Mouse (Mus musculus) forebrain, embryonic 14.5 days (tissue): Measurements from ENCODE around the gene Psmc5. TPM values are rescaled to one million over a fixed set of nuclear protein-coding genes. Genes with fewer than 3 reads are reported as not detected.

ENCODE experiments used
- ATAC-seq: fragments of 200-750 bp; cut with Nextera tagmentation; 2 replicates; pipeline ENCODE4 v1.8.0; 2017; ENCODE audit warnings: mild to moderate bottlenecking, moderate library complexity
- DNase-seq: peaks from one replicate; pipeline ENCODE4 v3.0.0-alpha.2; 2015; ENCODE audit warnings: low spot score
- H3K27ac ChIP-seq: fragments of 300-500 bp; sonication (generic); 2 replicates; pipeline ENCODE4 v1.5.1; 2014; ENCODE audit warnings: low read depth, mild to moderate bottlenecking, control low read depth, low read length, moderate library complexity
- H3K27me3 ChIP-seq: fragments of 300-500 bp; sonication (generic); replicated peaks from 2 replicates; pipeline ENCODE4 v1.6.1; 2014; ENCODE audit warnings: low read length, control low read depth, mixed read lengths; ENCODE audit not compliant: control insufficient read depth, insufficient read depth
- H3K36me3 ChIP-seq: fragments of 300-500 bp; sonication (generic); 2 replicates; pipeline ENCODE4 v1.6.1; 2014; ENCODE audit warnings: low read length, control low read depth; ENCODE audit not compliant: control insufficient read depth, insufficient read depth
- H3K4me1 ChIP-seq: fragments of 300-500 bp; sonication (generic); 2 replicates; pipeline ENCODE4 v1.6.1; 2014; ENCODE audit warnings: antibody characterized with exemption, low read length, control low read depth; ENCODE audit not compliant: control insufficient read depth, insufficient read depth
- H3K4me2 ChIP-seq: fragments of 300-500 bp; sonication (generic); 2 replicates; pipeline ENCODE4 v1.6.1; 2014; ENCODE audit warnings: mild to moderate bottlenecking, control low read depth, low read length
- H3K4me3 ChIP-seq: fragments of 300-500 bp; sonication (generic); 2 replicates; pipeline ENCODE4 v1.5.1; 2014; ENCODE audit warnings: low read depth, low read length, control low read depth
- H3K9ac ChIP-seq: fragments of 300-500 bp; sonication (generic); 2 replicates; pipeline ENCODE4 v1.6.1; 2014; ENCODE audit warnings: mild to moderate bottlenecking, low read length, control low read depth, moderate library complexity
- H3K9me3 ChIP-seq: fragments of 300-500 bp; sonication (generic); replicated peaks from 2 replicates; pipeline ENCODE4 v1.6.1; 2016; ENCODE audit warnings: low read length, control low read depth, mixed read lengths; ENCODE audit not compliant: control insufficient read depth
- WGBS: fragments of 180-500 bp; shearing (Covaris S2); extraction: QIAGEN DNeasy Blood & Tissue Kit; methylation state at CpG from one replicate; pipeline ENCODE4 v1.1.7; 2014; 5-methylcytosine and 5-hydroxymethylcytosine counted together
- polyA plus RNA-seq: library from polyadenylated mRNA; unstranded; fragments of >200 nt; fragmentation: Nextera tagmentation; extraction: Ambion mirVana; gene quantifications from 2 replicates; pipeline ENCODE4 v1.2.1, GENCODE M21; 2014

The Psmc5 gene
- polyA plus RNA-seq, 1 experiment from 2014 or later = 286 TPM

DNA sequence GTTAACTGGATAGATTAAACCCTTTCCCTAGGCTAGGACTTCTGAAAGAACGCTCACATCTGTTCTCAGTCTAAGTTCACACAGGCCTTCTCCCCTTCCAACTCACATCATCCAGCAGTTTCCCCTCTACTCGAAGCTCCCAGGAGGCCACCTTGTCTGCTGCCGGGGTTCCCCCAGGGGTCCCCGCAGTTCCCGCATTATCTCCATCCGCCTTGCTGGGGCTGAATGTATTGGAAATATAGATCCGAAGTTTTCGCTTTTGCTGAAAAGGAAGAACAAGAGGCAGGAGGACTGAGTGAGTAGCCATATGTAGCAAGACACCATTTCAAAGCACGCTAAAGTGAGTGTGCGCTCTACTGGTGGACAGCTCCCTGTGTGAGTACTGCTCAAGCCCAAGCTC is 10.5 kb downstream of the Psmc5 start:
- H3K4me2 ChIP-seq = no peak overlapping the region
- no peak for ATAC-seq
- no peak overlapping the region for H3K9ac ChIP-seq
- no peaks in the 10 kb centered on the region for H3K27me3 ChIP-seq
- H3K36me3 ChIP-seq = peaks cover 56% of the 10 kb centered on the region
- no peaks in the 10 kb centered on the region for H3K9me3 ChIP-seq
- DNase-seq = no peak
- 95% methylated on average over 10 of the region's 10 CpGs for whole genome bisulfite sequencing
- H3K4me1 ChIP-seq = peaks cover 21% of the 10 kb centered on the region
- no peak overlapping the region for H3K4me3 ChIP-seq
- no peak overlapping the region for H3K27ac ChIP-seq

DNA sequence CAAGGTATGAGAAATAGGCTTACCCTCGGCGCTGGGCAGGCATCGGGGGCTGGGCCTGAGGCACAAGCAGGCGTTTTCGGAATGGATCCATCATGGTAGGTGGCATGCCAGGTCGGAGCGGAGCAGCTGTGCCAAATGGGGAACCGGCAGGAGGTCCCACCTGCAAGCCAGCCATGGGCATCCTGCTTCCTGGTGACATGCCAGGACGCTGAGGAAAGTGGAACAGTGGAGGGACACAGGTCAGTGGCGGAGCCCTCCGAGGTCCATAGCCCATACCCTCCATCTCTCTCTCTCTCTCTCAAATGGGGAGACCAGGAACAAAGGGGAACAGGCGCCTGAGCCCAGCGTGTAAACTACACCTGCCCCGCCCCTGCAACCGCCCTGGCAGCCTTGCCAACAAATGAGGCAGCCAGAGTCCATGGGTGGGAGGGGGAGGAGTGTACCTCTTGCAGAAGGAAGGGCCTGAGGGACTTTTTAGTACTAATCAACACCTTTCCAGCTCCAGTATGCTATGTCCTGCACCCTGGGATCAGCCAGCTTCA is 11.4 kb downstream of the Psmc5 start:
- WGBS = 66% methylated on average over 15 of the region's 15 CpGs
- H3K4me3 ChIP-seq = no peak overlapping the region
- no peak overlapping the region for H3K9ac ChIP-seq
- no peaks in the 10 kb centered on the region for H3K27me3 ChIP-seq
- H3K36me3 ChIP-seq = peaks cover 46% of the 10 kb centered on the region
- peak; percentile 33 for DNase-seq
- H3K4me1 ChIP-seq = peaks cover 24% of the 10 kb centered on the region
- peak overlapping the region; percentile 62; the same call in 1 of the 2 replicates for H3K27ac ChIP-seq
- no peaks in the 10 kb centered on the region for H3K9me3 ChIP-seq
- ATAC-seq = no peak
- 0 out of 2 replicates have a peak overlapping the region, but pooled peaks have one; percentile 5 for H3K4me2 ChIP-seq

DNA sequence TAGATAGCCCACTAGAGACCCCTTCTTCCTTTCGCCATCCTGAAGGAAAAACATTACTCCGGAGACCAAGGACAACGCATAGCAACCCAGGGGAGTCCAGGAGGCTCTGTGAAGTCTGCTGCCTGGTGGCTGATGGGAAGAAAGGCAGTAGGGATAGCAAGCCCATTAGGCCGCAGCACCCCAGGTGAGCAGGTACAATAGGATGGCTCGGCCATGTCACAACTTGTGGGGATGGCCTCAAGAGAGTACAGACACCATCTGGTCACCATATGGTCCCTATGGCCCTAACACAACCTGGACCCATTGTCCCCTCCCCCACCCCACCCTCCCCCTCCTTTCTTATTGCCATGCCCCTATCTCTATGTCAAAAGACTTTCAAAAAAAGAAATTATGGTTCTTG is 11.9 kb downstream of the Psmc5 start:
- peak overlapping the region; percentile 62 for H3K27ac ChIP-seq
- no peak for DNase-seq
- H3K4me1 ChIP-seq = peaks cover 24% of the 10 kb centered on the region
- no peak for ATAC-seq
- WGBS = 85% methylated on average over 5 of the region's 5 CpGs
- no peak overlapping the region for H3K9ac ChIP-seq
- no peaks in the 10 kb centered on the region for H3K27me3 ChIP-seq
- no peaks in the 10 kb centered on the region for H3K9me3 ChIP-seq
- H3K4me3 ChIP-seq = no peak overlapping the region
- H3K36me3 ChIP-seq = peaks cover 41% of the 10 kb centered on the region
- H3K4me2 ChIP-seq = peak overlapping the region; percentile 14; the same call in 1 of the 2 replicates

DNA sequence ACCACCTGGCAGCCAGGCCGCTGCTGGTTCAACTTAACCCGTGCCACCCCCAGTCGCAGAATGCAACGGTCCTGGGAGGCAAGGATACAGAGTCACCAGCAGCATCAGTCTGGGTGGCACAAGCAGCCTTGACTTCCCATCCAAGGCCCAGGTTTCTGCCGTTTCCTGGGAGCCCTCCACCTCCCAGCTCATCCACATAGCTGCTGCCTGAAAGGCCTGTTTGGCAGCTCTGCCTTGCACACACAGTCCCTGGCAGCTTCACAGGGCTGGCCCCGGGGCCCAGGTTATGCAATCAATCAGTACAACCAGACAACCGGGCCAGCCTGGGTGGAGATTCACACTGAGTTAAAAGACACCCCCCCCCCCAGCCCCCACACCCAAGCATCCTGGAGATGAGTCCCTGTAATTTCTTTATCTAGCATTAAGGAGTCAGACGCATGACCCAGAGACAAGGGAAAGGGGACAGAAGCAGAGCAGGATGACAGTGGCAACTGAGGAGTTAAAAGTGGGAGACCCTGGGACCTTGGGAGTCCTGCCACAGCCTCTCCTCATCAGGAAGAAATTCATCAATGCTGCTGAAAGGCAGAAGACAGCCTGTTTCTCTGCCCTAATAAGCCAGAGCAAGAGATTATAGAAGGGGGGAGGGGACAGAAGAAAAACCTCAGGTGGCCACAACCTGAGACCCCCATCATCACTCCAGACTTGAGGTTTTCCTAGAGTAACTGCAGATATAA is 12.5 kb downstream of the Psmc5 start:
- H3K27me3 ChIP-seq = no peaks in the 10 kb centered on the region
- ATAC-seq = no peak
- no peaks in the 10 kb centered on the region for H3K9me3 ChIP-seq
- peak overlapping the region; percentile 41; the same call in 1 of the 2 replicates for H3K9ac ChIP-seq
- H3K4me3 ChIP-seq = no peak overlapping the region
- H3K27ac ChIP-seq = peak overlapping the region; percentile 62
- peak; percentile 24 for DNase-seq
- 74% methylated on average over 8 of the region's 8 CpGs for WGBS
- peak overlapping the region; percentile 14; the same call in 1 of the 2 replicates for H3K4me2 ChIP-seq
- H3K4me1 ChIP-seq = peaks cover 27% of the 10 kb centered on the region
- peaks cover 35% of the 10 kb centered on the region for H3K36me3 ChIP-seq

DNA sequence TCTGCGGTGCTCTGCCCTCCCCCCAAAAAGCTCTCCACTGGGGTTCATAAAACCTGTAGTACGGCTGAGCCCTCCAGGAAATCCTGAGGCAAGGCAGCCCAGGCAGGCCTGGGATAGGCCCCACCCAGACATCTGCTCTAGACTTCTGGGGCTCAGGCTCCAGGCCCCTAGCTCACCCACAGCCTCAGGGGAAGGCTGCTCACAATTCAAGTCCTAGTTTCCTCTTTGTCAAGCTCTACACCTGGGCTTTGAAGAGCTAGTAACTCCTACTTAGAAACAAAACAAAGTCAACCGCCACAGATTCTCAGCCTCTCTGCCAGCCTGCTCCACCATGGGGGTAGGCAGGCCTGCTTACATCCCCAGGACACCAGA is 13.1 kb downstream of the Psmc5 start:
- H3K4me3 ChIP-seq = no peak overlapping the region
- peak overlapping the region; percentile 14; the same call in 1 of the 2 replicates for H3K4me2 ChIP-seq
- H3K27me3 ChIP-seq = no peaks in the 10 kb centered on the region
- no peaks in the 10 kb centered on the region for H3K9me3 ChIP-seq
- H3K4me1 ChIP-seq = peaks cover 27% of the 10 kb centered on the region
- peak; percentile 39 for DNase-seq
- H3K27ac ChIP-seq = peak overlapping the region; percentile 62; the same call in 1 of the 2 replicates
- peaks cover 30% of the 10 kb centered on the region for H3K36me3 ChIP-seq
- no peak for ATAC-seq
- 63% methylated on average over 3 of the region's 3 CpGs for WGBS
- peak overlapping the region; percentile 41; the same call in 1 of the 2 replicates for H3K9ac ChIP-seq

DNA sequence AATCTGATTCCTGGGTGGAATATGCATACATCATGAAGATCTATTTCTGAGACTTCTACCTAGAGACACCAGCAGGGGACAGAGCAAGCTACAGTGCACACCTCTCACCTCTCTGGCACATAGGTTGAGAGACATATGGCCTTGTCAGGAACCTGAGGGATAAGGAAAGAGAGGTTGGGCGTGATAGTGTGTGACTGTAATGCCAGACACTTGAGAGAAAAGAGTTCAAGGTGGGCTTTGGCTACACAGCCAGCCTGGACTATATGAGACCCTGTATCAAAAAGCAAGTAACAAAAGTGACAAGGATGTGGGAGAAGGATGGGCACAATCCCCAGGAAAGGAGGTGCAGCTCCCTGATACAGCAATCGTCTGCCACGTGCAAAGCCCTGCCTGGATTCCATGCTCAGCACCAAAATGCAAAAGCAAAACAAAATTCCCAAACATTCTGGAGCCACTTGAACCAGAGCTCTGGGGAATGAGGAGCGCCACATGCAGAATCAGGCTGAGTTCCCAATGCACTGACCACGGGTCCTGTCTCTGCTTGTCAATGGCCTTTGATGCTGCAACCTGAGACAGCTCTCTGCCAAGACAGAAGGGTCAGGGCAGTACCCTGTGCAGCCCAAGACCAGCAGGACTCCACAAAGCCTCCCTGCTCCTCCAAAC is 15.3 kb downstream of the Psmc5 start:
- ATAC-seq (no peak), DNase-seq (no peak)
- H3K27me3 ChIP-seq = no peaks in the 10 kb centered on the region
- H3K9me3 ChIP-seq = no peaks in the 10 kb centered on the region
- H3K4me2 ChIP-seq = peak overlapping the region; percentile 79
- H3K4me1 ChIP-seq = peaks cover 30% of the 10 kb centered on the region
- 38% methylated on average over 5 of the region's 5 CpGs for WGBS
- H3K27ac ChIP-seq = 0 out of 2 replicates have a peak overlapping the region, but pooled peaks have one; percentile 88
- peak overlapping the region; percentile 96 for H3K4me3 ChIP-seq
- peak overlapping the region; percentile 95 for H3K9ac ChIP-seq
- peaks cover 7% of the 10 kb centered on the region for H3K36me3 ChIP-seq

DNA sequence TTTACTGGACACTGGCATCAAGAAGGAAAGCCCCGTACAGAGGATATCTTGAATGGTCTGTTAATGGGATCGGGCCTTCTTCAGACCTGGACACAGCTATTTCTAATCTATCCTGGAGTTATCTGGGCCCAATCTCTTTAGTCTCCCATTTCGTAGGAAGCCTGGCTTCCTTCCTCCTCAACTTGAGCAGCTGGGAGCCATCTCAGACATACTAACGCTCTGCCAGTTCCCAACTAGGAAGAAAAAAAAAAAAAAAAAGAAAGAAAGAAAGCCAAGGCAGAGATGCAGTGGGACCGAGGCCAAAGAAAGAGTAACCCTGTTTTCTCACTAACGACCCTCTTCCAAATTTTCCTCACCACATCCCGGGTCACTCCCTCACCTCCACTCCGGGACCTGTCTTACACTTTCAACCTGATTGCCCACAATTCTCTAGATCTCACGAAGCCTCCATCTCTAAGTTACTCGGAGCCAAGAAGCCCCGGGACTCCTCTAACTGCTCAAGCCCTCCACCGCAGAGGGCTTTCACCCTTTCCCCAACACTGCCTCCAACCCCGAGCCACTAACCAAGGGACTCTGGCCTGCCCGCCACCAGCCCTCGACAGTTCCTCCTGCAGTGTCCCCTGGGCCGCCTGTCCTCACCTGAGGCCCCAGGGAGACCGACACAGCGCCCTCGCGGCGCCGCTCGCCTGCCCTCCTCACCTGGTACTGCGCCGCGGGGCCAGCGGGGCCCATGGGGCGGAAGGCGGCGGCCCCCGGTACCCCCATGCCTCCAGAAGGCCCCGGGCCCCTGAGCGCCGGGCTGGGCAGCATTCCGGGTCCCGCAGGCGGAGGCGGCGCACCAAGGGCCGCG is 16.1 kb downstream of the Psmc5 start:
- Histone ChIP-seq H3K27me3 (no peaks in the 10 kb centered on the region), H3K9ac (peak overlapping the region; percentile 95), H3K4me2 (peak overlapping the region; percentile 79), H3K4me3 (peak overlapping the region; percentile 96), H3K27ac (peak overlapping the region; percentile 88), H3K36me3 (no peaks in the 10 kb centered on the region; the same call in 1 of the 2 replicates), H3K4me1 (peaks cover 32% of the 10 kb centered on the region), H3K9me3 (no peaks in the 10 kb centered on the region)
- WGBS = 2% methylated on average over 38 of the region's 41 CpGs
- ATAC-seq = no peak; the same call in 1 of the 2 replicates
- peak; percentile 46 for DNase-seq

DNA sequence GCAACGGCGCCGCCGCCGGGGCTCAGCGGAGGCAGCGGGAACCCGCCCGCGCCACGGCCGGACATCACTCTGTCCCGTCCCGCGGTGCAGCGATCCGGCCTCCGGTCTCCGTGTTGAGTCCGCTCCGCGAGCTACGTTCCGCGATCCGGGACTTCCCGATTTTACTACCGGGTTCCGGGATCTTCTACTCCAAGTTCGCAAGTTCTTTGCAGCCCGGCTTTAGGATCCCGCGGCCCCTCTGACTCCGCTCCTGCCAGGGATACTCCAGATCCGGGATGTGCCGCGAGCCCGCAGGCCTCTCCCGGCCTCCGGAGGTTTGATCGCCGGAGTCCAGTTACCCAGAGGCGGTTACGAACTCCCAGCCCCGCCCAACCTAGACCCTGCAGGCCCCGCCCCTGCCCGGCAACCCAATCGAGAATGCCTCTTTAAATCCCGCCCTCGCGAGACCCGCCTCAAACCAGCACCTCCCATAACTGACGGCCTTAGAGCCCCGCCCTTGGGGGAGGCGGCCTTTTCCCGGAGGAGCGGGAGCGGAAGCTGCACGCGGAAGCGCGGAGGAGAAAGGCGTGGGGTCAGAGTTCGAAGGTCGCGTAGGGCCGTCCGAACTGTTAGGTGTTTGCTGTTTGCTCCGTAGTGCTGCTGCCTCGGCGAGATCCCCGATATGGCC is 16.8 kb downstream of the Psmc5 start, which contains the start of gene Smarcd2:
Gene Smarcd2, minus strand, starts transcription at position 329 of the 667 bp plus-strand sequence.
- ATAC-seq (peak; percentile 92), DNase-seq (peak; percentile 99)
- H3K9ac ChIP-seq = peak within 1 kb of the TSS; percentile 95
- H3K4me2 ChIP-seq = peak within 1 kb of the TSS; percentile 79
- H3K27ac ChIP-seq = peak within 1 kb of the TSS; percentile 88
- no peaks in the 10 kb centered on the region for H3K9me3 ChIP-seq
- H3K4me1 ChIP-seq = peaks cover 32% of the 10 kb centered on the region
- WGBS = under 1% methylated on average over 72 of the region's 72 CpGs
- no peaks in the 10 kb centered on the region for H3K27me3 ChIP-seq
- no peaks in the 10 kb centered on the region for H3K36me3 ChIP-seq
- H3K4me3 ChIP-seq = peak within 1 kb of the TSS; percentile 96
